21 mouse cellular contexts compared by ENCODE assay signal in genomic region chr3:95526111-95526510, GRCm38 (mm10). TPM values are rescaled to one million over a fixed set of nuclear protein-coding genes. Genes with fewer than 3 reads are reported as not detected.
"Had no signal": no experiment of that assay in that cellular context is flagged by ENCODE, and none has a peak within 500 bp of the region (broad histone marks: within the 10 kb centered on the region; RNA-seq: fewer than 3 reads in every experiment).

No protein-coding gene starts in this region.

- ATAC-seq: intestine, embryonic 16.5 days; midbrain, embryonic 15.5 days had no signal

- H3K27ac ChIP-seq: limb, embryonic 15.5 days; midbrain, embryonic 15.5 days; neural tube, embryonic 12.5 days; stomach, embryonic 15.5 days had no signal

- H3K4me3 ChIP-seq: limb, embryonic 15.5 days; midbrain, embryonic 15.5 days; neural tube, embryonic 12.5 days; stomach, embryonic 15.5 days had no signal

- H3K4me2 ChIP-seq: limb, embryonic 15.5 days; lung, embryonic 14.5 days; midbrain, embryonic 11.5 days; midbrain, embryonic 15.5 days; neural tube, embryonic 12.5 days; stomach, embryonic 15.5 days had no signal

- DNase-seq: kidney, adult 8-10 months; kidney, postnatal 25 days; layer of hippocampus, postnatal 36 days; lung, embryonic 14.5 days; lung, postnatal 10 days; retina, postnatal 1 day; right cerebral cortex, postnatal 4 days; thymus, adult 2 months had no signal

- H3K27me3 ChIP-seq: limb, embryonic 15.5 days; midbrain, embryonic 15.5 days; neural tube, embryonic 12.5 days; stomach, embryonic 15.5 days had no signal

- H3K4me1 ChIP-seq: limb, embryonic 15.5 days; midbrain, embryonic 15.5 days; neural tube, embryonic 12.5 days; stomach, embryonic 15.5 days had no signal

- H3K9ac ChIP-seq: limb, embryonic 15.5 days; lung, embryonic 14.5 days; midbrain, embryonic 15.5 days; neural tube, embryonic 12.5 days; stomach, embryonic 15.5 days had no signal

- H3K36me3 ChIP-seq: limb, embryonic 15.5 days; midbrain, embryonic 15.5 days; neural tube, embryonic 12.5 days; stomach, embryonic 15.5 days had no signal

- H3K9me3 ChIP-seq: limb, embryonic 15.5 days; midbrain, embryonic 15.5 days; neural tube, embryonic 12.5 days; stomach, embryonic 15.5 days had no signal

RNA-seq across cellular contexts. Expression of gene Hormad1, which starts 33.4 kb away (rescaled TPM):
- total RNA-seq: layer of hippocampus, postnatal 36 days; left cerebral cortex, adult 8-10 months; left cerebral cortex, postnatal 25 days; monocyte, adult 5-6 weeks; neutrophil, adult 5-6 weeks had no signal
- polyA plus RNA-seq: kidney, embryonic 16.5 days; limb, embryonic 11.5 days; limb, embryonic 15.5 days; lung, embryonic 14.5 days; midbrain, embryonic 11.5 days; midbrain, embryonic 15.5 days; neural tube, embryonic 12.5 days; spleen, adult 2 months; stomach, embryonic 15.5 days; thymus, adult 2 months had no signal
